9 mouse cellular contexts compared by ENCODE assay signal in the genomic region with DNA sequence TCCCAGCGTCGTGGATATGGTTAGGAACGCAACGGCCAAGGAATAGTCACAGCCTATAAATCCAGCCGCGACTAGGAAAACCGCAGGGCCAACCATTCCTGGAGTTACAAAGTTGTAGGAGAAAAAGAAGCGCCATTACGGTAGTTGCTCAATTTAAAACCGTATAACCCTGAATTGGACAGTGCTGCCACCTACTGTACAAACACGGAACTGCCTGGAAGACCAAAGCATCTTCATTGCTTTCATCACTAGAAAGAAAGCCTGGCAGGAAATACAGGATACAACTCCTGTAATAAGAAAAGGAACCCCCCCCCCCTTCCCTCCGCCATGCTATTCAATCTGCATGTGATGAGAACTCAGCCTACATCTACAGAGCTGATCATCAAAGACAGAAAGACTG. TPM values are rescaled to one million over a fixed set of nuclear protein-coding genes. Genes with fewer than 3 reads are reported as not detected.
A peak's percentile ranks its signal among the peaks of the same experiment; 100 is the strongest.
DNase-seq lines count a peak whose midpoint lies in the region; ATAC-seq lines count a peak whose summit lies in the region.
"Had no signal": no experiment of that assay in that cellular context is flagged by ENCODE, and none has a peak within 500 bp of the region (broad histone marks: within the 10 kb centered on the region; RNA-seq: fewer than 3 reads in every experiment).

No protein-coding gene starts in this region.

- peaks cover 5% of the 10 kb centered on the region; the same call in 1 of the 2 replicates for H3K36me3 ChIP-seq in heart, embryonic 16.5 days (ENCODE audit: control insufficient read depth, insufficient read depth)

- 0 out of 2 replicates have a peak overlapping the region, but pooled peaks have one; percentile 30 for H3K4me2 ChIP-seq in heart, embryonic 16.5 days (ENCODE audit: low read depth, low read length)
- H3K4me2 ChIP-seq: limb, embryonic 15.5 days had no signal

- DNase-seq in adrenal gland, adult 18-20 months (ENCODE audit: low spot score in 2 of 2): peak; percentile 84 to 87
- peak; percentile 50 for DNase-seq in embryo, embryonic 11.5 days (ENCODE audit: low read depth, low spot score)
- DNase-seq in layer of hippocampus, adult 8-10 months (ENCODE audit: low spot score in 2 of 2): peak; percentile 45 to 83
- DNase-seq in lung, postnatal 25 days (ENCODE audit: low spot score): peak; percentile 81
- peak; percentile 64 for DNase-seq in right cerebral cortex, adult 18-20 months
- DNase-seq in urinary bladder, postnatal 10 days (ENCODE audit: low spot score): peak; percentile 51

- peak; percentile 90 for ATAC-seq in CD4-positive, CD25-positive, alpha-beta regulatory T cell, adult 4 months
- ATAC-seq in heart, embryonic 16.5 days (replicated peaks; ENCODE audit: extremely low read depth, insufficient read depth, low FRiP score): no peak

- no peaks in the 10 kb centered on the region for H3K4me1 ChIP-seq in heart, embryonic 16.5 days (ENCODE audit: control insufficient read depth, insufficient read depth, low read length)
- H3K4me1 ChIP-seq: limb, embryonic 15.5 days had no signal

- no peak overlapping the region for H3K9ac ChIP-seq in heart, embryonic 16.5 days (ENCODE audit: low read length)
- H3K9ac ChIP-seq: limb, embryonic 15.5 days had no signal

- no peaks in the 10 kb centered on the region for H3K9me3 ChIP-seq in heart, embryonic 16.5 days (replicated peaks; ENCODE audit: control insufficient read depth, low read length)
- H3K9me3 ChIP-seq: limb, embryonic 15.5 days had no signal

- no peaks in the 10 kb centered on the region for H3K27me3 ChIP-seq in heart, embryonic 16.5 days (ENCODE audit: control insufficient read depth, insufficient read depth, low read length)
- H3K27me3 ChIP-seq: limb, embryonic 15.5 days had no signal

- no peak overlapping the region for H3K4me3 ChIP-seq in heart, embryonic 16.5 days (ENCODE audit: low read length)
- H3K4me3 ChIP-seq: limb, embryonic 15.5 days had no signal

- H3K27ac ChIP-seq in heart, embryonic 16.5 days (ENCODE audit: low read length): no peak overlapping the region
- H3K27ac ChIP-seq: limb, embryonic 15.5 days had no signal

- WGBS in heart, embryonic 16.5 days: 35% methylated on average over 12 of the region's 12 CpGs

RNA-seq across cellular contexts. Expression of a gene that starts 34.9 kb away (rescaled TPM):
- polyA plus RNA-seq in CD4-positive, CD25-positive, alpha-beta regulatory T cell, adult 4 months (2017; shearing (Covaris generic)): 10 to 100 TPM; 11.0 to 11.8 TPM
- total RNA-seq in adrenal gland, adult 18-20 months (2021): 1 to 10 TPM; 5.2 to 9.8 TPM
- 8.8 and 9.7 TPM in 2 replicates for polyA plus RNA-seq in heart, embryonic 16.5 days (2015; fragmentation: Nextera tagmentation; extraction: Ambion mirVana)
- total RNA-seq in layer of hippocampus, adult 8-10 months (2022): 10 to 100 TPM; 20.0 to 22.5 (median 20.9) TPM
